Mouse (Mus musculus) left cerebral cortex, adult 18-20 months (tissue): ENCODE results near the gene Gnai3. TPM values are rescaled to one million over a fixed set of nuclear protein-coding genes. Genes with fewer than 3 reads are reported as not detected.

Experiments used
- DNase-seq, 2 experiments: peaks; one replicate each; pipeline ENCODE4 v3.0.0; 2021 to 2022; ENCODE audit warnings: low spot score in 2 of 2, mixed read lengths in 1 of 2
- long read RNA-seq, 2 experiments: library from polyadenylated mRNA; stranded (forward); transcript quantifications; one replicate each; pipeline ENCODE4 v2.0.0; 2021
- total RNA-seq, 2 experiments: library from RNA; stranded (reverse); gene quantifications; 2 replicates each; pipeline ENCODE4 v1.2.3; 2021

The Gnai3 gene
- total RNA-seq, result 10 to 100 TPM; 29.0 to 30.4 TPM
- long read RNA-seq, experiment 1, transcript Gnai3-201 (9 exons, 3,262 nt), result major isoform, 35 of 40 reads
- long read RNA-seq, experiment 1, partial matches to known transcripts, result 3 of 40 reads
- long read RNA-seq, experiment 1, other reads (novel, unspliced or antisense), result 2 of 40 reads
- long read RNA-seq, experiment 2, transcript Gnai3-201 (9 exons, 3,262 nt), result major isoform, 13 of 20 reads
- long read RNA-seq, experiment 2, partial matches to known transcripts, result 2 of 20 reads
- long read RNA-seq, experiment 2, other reads (novel, unspliced or antisense), result 5 of 20 reads

- DNase-seq, result peak; percentile 89 to 94
Observed at GRCm38 (mm10) chr3:108145534-108146445, at the start of gene Gnai3. Gene Gnai3 (minus strand): TSS chr3:108146146.

DNA sequence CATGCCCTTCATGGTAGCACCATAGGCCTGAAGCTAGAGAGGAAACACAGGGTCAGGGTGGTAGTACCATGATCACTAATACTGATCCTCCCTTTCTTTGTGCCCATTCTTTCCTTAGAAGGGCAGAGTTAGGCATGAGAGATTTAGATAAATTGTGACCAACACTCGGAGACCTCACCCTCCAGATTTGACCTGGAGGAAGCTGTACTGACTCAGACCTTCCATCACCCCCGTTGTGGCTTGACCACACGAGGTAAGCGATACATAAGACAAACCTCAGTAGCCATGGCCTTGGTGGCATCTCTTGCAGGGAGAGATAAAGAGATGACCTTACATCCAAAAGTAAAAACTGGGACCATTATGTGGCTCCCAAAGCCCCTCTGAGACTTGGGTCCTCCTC, 49.3 kb upstream of the Gnai3 start:
- no peak for DNase-seq

DNA sequence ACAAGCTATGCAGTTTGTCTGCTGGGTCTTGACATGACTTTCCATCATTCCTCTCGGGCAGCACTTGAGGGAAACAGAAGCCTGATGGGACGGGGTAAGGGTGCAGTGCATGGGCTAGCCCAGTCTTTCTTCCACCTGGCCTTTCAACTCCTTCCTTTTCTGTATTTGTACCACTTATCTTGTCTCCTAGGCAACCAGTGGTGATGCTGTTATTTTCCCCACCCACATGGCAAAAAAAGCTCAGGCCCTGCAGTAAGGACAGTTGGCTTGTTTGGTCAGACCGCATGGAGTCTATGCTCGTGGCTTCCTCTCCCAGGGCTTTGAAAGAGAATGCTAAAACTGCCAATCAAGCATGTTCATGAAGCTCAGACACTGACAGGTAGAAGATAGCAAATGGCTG, 47.7 kb upstream of the Gnai3 start:
- no peak for DNase-seq

DNA sequence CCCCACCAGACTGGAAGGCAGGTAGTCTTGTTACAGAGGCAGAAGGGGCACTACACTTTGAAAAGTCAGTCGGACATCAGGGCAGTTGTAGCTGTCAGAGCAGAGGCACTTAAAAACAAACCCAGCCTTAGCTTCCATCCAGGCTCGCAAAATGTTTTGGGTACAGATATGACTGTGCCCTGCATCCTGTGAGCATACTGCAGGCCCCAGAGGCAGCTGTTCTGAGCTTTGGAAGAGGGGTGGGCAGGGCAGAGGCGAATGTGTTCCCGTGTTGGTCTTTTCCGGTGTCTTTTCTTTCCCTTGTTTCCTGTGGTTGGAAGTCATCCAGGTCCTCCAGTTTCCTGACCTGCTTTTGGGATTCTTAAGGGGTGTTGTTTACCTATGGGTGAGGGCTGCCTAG, 44.0 kb upstream of the Gnai3 start:
- no peak for DNase-seq

DNA sequence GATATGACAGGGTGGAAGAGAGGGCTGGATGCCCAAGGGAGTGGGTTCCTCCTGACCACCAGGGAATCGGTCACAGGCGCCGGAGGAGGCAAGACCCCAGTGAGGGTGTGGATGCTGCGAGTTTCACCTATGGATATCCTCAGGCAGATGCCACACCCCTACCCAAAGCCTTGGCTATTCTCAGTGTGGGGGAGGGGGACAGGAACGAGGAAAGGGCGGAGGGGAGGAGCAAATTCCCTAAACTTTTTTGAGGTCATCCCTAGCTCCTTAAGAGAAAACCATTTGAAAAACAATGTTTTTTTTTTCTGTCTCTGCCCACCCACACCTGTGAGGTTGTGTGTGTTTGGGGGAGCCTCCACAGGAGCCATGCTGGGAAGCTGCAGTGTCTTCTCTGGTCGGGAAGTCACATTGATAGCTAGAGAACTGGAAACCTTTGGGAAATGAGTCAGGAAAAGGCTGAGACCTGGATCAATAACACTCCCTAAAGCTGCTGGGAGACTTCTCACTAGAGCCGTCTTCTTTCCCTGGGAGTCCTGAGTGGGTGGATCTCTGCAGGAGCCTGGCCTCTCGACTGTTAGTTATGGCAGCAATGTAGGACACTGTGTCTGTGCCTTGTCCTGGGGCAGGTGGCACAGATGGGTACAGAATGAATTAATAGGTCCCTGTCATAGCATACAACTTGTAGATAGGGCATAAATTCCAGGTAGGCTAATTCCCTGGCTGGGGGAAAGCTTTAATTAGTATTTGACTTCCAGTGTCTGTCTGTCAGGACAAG, 43.0 kb upstream of the Gnai3 start:
- peak in 1 of 2 experiments; percentile 1 for DNase-seq

DNA sequence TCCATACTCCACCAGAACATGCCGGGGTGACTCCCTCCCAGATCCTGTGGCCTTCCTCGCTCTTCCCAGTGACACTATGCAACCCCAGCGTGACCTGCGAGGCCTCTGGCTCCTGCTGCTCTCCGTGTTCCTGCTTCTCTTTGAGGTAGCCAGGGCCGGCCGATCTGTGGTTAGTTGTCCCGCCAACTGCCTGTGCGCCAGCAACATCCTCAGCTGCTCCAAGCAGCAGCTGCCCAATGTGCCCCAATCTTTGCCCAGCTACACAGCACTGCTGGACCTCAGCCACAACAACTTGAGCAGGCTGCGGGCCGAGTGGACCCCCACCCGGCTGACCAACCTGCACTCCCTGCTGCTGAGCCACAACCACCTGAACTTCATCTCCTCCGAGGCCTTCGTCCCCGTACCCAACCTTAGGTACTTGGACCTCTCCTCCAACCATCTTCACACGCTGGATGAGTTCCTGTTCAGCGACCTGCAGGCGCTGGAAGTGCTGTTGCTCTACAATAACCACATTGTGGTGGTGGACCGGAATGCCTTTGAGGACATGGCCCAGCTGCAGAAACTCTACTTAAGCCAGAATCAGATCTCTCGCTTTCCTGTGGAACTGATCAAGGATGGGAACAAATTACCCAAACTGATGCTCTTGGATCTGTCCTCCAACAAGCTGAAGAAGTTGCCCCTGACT, 41.3 kb upstream of the Gnai3 start:
- peak in 1 of 2 experiments; percentile 6 for DNase-seq

- peak; percentile 57 to 60 for DNase-seq
Observed at GRCm38 (mm10) chr3:108186098-108187047, 40.4 kb upstream of the Gnai3 start, which contains the start of gene Amigo1. Gene Amigo1 (plus strand): TSS chr3:108186335.

GRCm38 (mm10) chr3:108185460-108186097, 39.6 kb upstream of the Gnai3 start:
- DNase-seq, result no peak

- no peak for DNase-seq
Observed at GRCm38 (mm10) chr3:108184742-108185141, 38.8 kb upstream of the Gnai3 start.

DNA sequence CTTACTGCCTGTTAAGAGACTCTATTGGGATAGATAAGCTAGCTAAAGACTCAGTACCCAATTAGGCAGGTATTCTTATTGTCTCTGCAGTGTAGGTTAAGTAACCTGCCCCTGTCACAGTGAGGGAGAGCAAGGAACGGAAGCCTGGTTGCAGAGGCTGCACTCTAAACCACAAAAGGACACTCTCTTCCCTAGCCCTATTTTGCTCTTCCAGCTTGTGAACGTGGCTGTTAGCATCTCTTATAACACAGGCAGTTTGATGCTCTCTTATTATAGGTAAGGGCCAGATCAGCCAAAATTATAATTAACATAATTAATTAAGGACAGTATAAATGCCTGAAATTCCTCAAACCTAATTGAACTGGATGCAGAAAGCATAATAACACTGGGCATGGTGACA, 34.6 kb upstream of the Gnai3 start:
- DNase-seq, result no peak

GRCm38 (mm10) chr3:108178756-108179715, 33.1 kb upstream of the Gnai3 start:
- DNase-seq, result no peak

- DNase-seq, result peak in 1 of 2 experiments; percentile 71
Observed at GRCm38 (mm10) chr3:108174672-108175531, 29.0 kb upstream of the Gnai3 start.

DNA sequence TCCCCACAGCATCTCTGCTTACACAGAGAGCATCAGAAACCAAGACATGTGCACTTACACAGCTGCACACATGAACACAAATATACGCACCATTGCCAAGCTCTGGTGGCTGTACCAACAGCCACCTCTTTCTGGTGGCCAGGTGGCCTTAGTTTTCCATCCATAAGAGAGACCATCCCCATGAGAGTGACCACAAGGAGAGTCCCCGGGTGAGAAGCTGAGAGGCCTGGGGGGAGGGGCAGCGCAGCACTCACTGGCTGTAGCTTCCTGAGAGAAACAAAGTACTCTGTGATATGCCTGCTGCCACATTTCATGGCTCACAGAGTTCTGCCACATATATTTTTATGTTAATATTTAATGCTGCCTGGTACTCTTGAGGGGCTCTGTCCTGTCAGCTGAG, 23.3 kb upstream of the Gnai3 start:
- no peak for DNase-seq

GRCm38 (mm10) chr3:108167499-108167898, 21.6 kb upstream of the Gnai3 start:
- no peak for DNase-seq

DNA sequence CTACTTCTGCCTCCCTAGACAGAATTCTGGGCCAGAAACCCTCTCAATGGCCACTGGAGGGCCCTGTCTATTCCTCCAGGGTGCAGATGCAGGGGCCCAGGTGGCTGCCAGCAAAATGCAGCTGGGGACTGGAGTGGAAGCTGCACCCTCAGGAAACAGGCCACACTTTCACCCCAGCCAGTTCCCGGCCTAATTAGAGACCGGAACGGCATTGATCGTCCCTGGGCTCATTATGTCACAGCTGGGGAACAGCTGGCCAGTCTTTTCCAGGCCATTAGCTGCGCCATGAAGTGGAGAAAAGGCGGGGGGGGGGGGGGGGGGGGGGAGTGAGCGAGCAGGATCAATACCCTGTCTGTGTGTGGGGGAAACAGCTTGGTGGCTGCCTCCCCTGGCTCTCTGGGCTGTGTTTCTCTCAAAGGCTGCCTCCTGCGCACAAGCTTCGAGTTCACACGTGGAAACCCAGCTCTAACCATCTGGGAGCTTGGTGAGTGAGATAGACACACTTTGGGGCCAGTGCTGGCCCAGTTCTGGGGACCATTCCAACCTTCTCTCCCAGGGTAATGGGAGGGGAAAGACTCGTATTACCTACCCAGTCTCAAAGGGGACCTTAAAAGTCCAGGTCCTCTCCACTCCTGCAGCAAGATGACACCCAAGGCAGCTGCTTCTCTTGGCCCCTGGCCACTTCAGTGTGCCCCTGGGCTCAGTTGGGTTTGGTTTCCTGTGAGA, 20.7 kb upstream of the Gnai3 start:
- DNase-seq, result no peak

DNA sequence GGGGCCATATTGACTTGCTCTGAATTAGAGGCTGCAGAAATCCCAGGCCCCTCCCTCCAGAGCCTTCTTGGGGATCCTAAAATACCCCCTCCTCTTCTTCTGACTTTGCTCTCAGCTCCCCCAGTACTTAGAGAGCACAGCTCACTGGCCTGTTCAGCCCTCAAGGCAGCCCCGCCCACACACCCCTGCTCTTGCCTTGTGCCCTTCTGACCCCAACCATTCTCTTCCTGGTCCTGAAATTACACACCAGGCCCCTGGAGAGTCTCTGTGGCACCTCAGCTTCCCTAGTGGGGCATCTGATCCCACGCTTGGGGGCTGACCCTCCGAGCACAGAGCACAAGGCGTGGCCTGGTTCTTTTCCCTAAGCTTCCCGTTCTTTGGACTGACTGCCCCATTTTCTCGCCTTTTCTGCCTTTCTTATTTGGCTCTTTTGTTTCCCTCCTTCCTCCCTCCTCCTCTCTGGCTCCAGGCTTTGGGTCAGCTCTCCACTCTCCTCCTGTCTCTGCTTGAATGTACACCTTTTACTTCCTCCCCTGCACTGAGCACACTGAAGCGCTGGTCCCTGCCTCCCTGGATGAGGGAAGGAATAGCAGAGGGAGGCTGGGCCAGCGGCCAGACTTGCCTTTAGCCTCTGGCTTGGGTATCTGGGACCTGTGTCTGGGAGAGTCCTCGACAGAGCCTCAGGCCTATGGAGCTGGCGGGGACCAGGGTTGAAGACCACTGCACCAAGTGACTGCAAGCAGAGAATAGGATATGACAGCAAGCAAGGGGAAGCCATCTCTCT, 19.8 kb upstream of the Gnai3 start:
- no peak for DNase-seq
